Mouse (Mus musculus) heart, embryonic 12.5 days (tissue): ENCODE measurements around the gene Fam155a. TPM values are rescaled to one million over a fixed set of nuclear protein-coding genes. Genes with fewer than 3 reads are reported as not detected.

ENCODE experiments used
- ATAC-seq: fragments of 200-750 bp; cut with Nextera tagmentation; 2 replicates; pipeline ENCODE4 v1.8.0; 2017; ENCODE audit warnings: moderate TSS enrichment, moderate library complexity; ENCODE audit not compliant: insufficient number of reproducible peaks, low FRiP score
- H3K27ac ChIP-seq: fragments of 300-500 bp; sonication (generic); 2 replicates; pipeline ENCODE4 v1.5.1; 2016; ENCODE audit warnings: mild to moderate bottlenecking, moderate library complexity; ENCODE audit not compliant: poor library complexity, severe bottlenecking
- H3K27me3 ChIP-seq: fragments of 300-500 bp; sonication (generic); replicated peaks from 2 replicates; pipeline ENCODE4 v1.6.1; 2016; ENCODE audit warnings: mild to moderate bottlenecking, moderate library complexity
- H3K36me3 ChIP-seq: fragments of 300-500 bp; sonication (generic); 2 replicates; pipeline ENCODE4 v1.6.1; 2016; ENCODE audit warnings: mild to moderate bottlenecking, moderate library complexity
- H3K4me1 ChIP-seq: fragments of 300-500 bp; sonication (generic); replicated peaks from 2 replicates; pipeline ENCODE4 v1.6.1; 2016; ENCODE audit warnings: mild to moderate bottlenecking
- H3K4me2 ChIP-seq: fragments of 300-500 bp; sonication (generic); 2 replicates; pipeline ENCODE4 v1.6.1; 2016; ENCODE audit warnings: mild to moderate bottlenecking, moderate library complexity
- H3K4me3 ChIP-seq: fragments of 300-500 bp; sonication (generic); 2 replicates; pipeline ENCODE4 v1.5.1; 2016; ENCODE audit warnings: mild to moderate bottlenecking
- H3K9ac ChIP-seq: fragments of 300-500 bp; sonication (generic); 2 replicates; pipeline ENCODE4 v1.6.1; 2016; ENCODE audit warnings: mild to moderate bottlenecking, moderate library complexity
- H3K9me3 ChIP-seq: fragments of 300-500 bp; sonication (generic); replicated peaks from 2 replicates; pipeline ENCODE4 v1.6.1; 2016; ENCODE audit warnings: mild to moderate bottlenecking, moderate library complexity
- WGBS: fragments of 180-500 bp; shearing (Covaris S2); methylation state at CpG from one replicate; pipeline ENCODE4 v1.1.7; 2016; 5-methylcytosine and 5-hydroxymethylcytosine counted together
- polyA plus RNA-seq: library from polyadenylated mRNA; unstranded; fragments of >200 nt; fragmentation: Nextera tagmentation; extraction: Ambion mirVana; gene quantifications from 2 replicates; pipeline ENCODE4 v1.2.1, GENCODE M21; 2016

Gene Fam155a
- polyA plus RNA-seq, 1 experiment from 2014 or later, result 0.18 TPM

DNA sequence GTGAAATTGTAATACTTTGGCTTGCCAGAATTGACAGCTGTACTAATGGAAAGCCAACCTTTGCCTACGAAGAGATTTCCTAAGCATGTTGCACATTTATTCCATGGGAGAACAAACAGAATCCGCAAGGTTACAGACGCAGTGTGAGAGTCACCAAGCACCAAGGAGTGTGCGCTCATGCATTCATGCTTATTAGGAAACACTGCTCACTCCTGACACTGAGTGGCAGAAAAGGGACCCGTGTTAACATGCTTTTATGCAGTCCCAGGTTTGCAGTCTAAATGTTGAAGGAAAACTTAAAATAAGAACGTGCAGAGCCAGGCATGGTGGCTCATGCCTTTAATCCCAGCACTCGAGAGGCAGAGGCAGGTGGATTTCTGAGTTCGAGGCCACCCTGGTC, 7.2 kb upstream of the Fam155a start:
- 73% methylated on average over 8 of the region's 8 CpGs for WGBS
- Histone ChIP-seq H3K4me2 (no peak overlapping the region), H3K4me3 (no peak overlapping the region), H3K9me3 (no peaks in the 10 kb centered on the region), H3K27ac (no peak overlapping the region), H3K36me3 (no peaks in the 10 kb centered on the region), H3K4me1 (no peaks in the 10 kb centered on the region), H3K27me3 (peaks cover 14% of the 10 kb centered on the region), H3K9ac (no peak overlapping the region)
- no peak for ATAC-seq

DNA sequence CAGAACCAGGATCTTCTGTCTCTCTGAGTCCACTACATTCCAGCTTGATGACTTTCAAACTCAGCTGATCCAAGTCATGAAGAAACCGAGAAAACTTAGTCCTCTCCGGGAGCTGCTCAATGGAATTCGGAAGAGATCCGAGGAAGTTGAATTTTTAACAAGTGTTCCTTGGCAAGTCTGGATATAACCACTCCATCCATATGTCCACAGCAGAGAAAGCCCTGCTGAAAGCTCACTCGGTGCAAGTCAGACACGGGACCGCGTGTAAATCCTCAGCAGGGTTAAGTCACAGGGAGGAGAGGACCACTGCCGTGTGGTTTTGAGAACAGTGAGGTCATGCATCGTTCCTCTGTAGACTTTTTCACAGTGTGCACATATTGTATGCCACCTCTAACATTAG, 5.9 kb upstream of the Fam155a start:
- Histone ChIP-seq H3K4me3 (no peak overlapping the region), H3K4me1 (peaks cover 7% of the 10 kb centered on the region), H3K27ac (no peak overlapping the region), H3K9ac (no peak overlapping the region), H3K4me2 (no peak overlapping the region), H3K36me3 (no peaks in the 10 kb centered on the region), H3K9me3 (no peaks in the 10 kb centered on the region), H3K27me3 (peaks cover 27% of the 10 kb centered on the region)
- WGBS, result 75% methylated on average over 10 of the region's 10 CpGs
- ATAC-seq, result no peak

DNA sequence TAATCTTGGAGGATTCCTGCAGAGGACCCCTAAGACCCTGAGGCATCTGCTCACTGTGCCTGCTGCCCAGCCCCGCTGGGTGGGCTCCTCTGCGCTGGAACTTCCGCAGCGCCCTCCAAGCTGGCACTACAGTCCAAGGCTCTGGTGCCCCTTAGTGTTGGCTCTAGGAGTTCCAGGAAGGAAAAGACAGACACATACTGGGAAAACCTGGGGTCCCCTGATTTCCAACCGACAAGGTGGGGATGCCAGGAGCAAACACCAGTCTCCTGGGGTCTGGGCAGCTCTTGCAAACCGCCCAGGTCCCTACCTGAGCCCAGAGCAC, 1.5 kb upstream of the Fam155a start:
- Histone ChIP-seq H3K4me1 (peaks cover 18% of the 10 kb centered on the region), H3K9ac (no peak overlapping the region), H3K4me3 (peak overlapping the region; percentile 76), H3K9me3 (no peaks in the 10 kb centered on the region; the same call in 1 of the 2 replicates), H3K27ac (no peak overlapping the region), H3K4me2 (peak overlapping the region; percentile 99), H3K36me3 (no peaks in the 10 kb centered on the region), H3K27me3 (peaks cover 54% of the 10 kb centered on the region)
- no peak for ATAC-seq
- WGBS, result 5% methylated on average over 6 of the region's 6 CpGs

DNA sequence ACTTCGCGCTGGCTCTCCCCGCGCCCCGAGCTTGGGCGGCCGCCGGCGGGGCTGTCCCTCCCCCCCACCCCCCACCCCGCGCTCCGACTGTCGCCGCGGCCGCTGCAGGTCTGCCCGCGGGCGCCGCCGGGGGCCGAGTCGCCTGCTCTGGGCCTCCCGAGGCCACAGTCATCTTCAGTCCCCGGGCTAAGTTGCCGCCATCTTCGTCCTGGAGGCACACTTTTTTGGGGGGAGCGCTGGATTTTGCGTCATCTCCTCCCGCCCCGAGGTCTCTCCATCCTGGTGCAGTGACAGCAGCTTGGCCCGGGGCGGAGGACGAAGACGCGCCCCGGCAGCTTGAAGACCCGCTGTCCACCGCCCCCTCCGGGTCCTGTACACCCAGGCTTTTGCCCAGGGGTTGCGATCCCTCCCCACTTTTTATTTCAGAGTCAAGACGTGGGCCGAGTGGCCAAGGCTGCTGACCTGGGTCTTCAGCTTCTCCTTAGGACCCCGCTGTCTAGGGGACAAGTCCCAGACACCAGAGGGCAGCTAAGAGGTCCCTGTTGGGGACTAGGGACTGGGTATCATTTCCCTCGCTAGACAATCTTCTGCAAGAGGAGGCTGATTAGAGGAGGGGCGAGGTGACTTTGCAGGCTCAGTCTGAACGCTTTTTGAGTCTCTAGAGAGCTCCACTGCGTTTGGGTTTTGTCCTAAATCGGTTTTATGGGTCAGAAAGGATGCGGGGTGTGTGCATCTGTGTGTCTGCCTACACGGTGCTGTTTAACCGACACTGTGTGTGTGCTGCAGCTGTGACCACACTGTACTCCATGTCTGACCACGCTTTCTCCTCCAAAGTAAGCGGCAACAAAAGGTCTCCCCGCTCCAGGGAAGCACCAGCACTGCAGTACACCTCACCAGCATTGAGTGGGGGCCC, 901 bp upstream of the Fam155a start:
- Histone ChIP-seq H3K27me3 (peaks cover 54% of the 10 kb centered on the region), H3K27ac (no peak overlapping the region), H3K4me2 (peak overlapping the region; percentile 99), H3K9ac (peak overlapping the region; percentile 52), H3K4me3 (peak overlapping the region; percentile 76), H3K9me3 (no peaks in the 10 kb centered on the region; the same call in 1 of the 2 replicates), H3K36me3 (no peaks in the 10 kb centered on the region), H3K4me1 (peaks cover 18% of the 10 kb centered on the region)
- ATAC-seq, result peak; percentile 45; the same call in 1 of the 2 replicates
- WGBS, result under 1% methylated on average over 53 of the region's 55 CpGs

DNA sequence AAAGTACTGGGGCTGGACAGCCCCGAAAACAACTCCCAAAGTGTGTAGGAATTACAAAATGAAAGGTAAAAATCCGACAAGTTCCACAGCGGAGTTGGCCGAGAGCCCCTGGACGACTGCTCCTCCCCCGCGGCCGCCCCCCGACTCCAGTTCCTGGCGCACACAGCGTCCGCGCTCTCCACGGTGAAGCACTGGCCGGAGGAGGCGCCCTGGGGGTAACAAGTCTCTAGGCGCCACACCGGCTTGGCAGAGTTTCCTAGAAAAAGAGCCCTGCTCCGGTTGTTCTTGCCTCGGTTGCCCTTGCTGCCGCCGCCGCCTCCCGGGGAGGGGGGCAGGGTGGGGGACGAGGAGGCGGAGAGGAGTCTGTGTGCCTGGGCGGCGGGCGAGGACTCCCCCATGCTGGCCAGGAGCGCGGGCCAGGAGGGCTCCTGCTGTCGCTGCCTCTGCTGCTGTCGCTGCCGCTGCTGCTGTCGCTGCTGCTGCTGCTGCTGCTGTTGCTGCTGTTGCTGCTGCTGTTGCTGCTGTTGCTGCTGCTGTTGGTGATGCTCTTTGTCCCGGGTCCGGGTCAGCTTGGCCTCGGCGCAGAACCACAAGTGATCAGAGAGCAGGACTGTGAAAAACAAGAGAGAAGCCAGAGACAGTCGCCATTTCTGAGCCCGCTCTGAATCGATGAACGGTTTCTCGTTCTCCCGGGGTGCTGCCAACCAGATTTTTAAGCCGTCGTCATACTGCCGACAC, 531 bp downstream of the Fam155a start:
- peak overlapping the region; percentile 46; the same call in 1 of the 2 replicates for H3K9ac ChIP-seq
- 1% methylated on average over 48 of the region's 48 CpGs for WGBS
- H3K4me3 ChIP-seq, result peak overlapping the region; percentile 76
- ATAC-seq, result no peak
- H3K4me1 ChIP-seq, result peaks cover 18% of the 10 kb centered on the region
- no peaks in the 10 kb centered on the region for H3K36me3 ChIP-seq
- peak overlapping the region; percentile 99 for H3K4me2 ChIP-seq
- no peaks in the 10 kb centered on the region; the same call in 1 of the 2 replicates for H3K9me3 ChIP-seq
- no peak overlapping the region for H3K27ac ChIP-seq
- H3K27me3 ChIP-seq, result peaks cover 49% of the 10 kb centered on the region

DNA sequence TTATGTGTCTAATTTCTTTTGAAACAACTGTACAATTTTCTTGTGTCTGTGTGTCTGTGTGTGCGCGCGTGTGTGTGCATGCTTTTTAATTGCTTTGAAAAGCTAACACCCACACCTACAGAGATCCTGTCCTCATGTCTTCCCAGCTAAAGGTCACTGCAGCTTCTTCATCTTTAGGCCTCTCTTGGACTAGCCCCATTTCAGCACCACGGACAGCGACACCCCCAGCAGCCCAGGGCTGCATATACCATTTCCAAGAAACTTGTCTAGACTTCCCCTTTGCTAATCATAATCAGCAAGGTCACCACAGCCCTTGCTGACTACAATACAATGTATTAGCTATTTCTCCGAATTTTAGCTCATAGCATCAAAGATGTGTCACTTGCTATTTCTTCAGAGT, 1.9 kb downstream of the Fam155a start:
- 24% methylated on average over 6 of the region's 6 CpGs for WGBS
- Histone ChIP-seq H3K36me3 (no peaks in the 10 kb centered on the region), H3K27me3 (peaks cover 44% of the 10 kb centered on the region), H3K9ac (no peak overlapping the region), H3K27ac (no peak overlapping the region), H3K9me3 (no peaks in the 10 kb centered on the region; the same call in 1 of the 2 replicates), H3K4me2 (no peak overlapping the region), H3K4me1 (peaks cover 18% of the 10 kb centered on the region), H3K4me3 (no peak overlapping the region)
- peak; percentile 57; the same call in 1 of the 2 replicates for ATAC-seq

DNA sequence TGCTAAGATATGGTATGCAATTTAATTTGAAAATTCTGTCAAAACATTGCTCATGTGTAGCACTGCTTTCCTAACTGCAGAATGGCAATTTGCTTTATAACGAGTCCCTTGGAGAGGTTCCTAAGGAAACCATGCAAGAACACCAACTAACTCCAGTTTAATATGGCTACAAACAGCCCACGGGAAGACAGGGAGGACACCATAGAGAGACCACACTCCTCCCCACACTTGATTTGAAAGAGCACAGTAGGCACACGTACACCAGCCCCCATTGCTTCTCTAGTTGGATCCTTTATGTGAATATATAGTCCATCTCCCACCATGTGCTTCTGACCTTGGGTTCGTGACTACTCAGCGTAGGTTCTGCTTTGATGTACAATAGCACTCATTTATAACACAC, 35.8 kb downstream of the Fam155a start:
- Histone ChIP-seq H3K4me3 (no peak overlapping the region), H3K27me3 (no peaks in the 10 kb centered on the region), H3K9me3 (no peaks in the 10 kb centered on the region), H3K9ac (no peak overlapping the region), H3K4me1 (peaks cover 8% of the 10 kb centered on the region), H3K36me3 (no peaks in the 10 kb centered on the region), H3K27ac (no peak overlapping the region), H3K4me2 (no peak overlapping the region)
- WGBS, result 66% methylated on average over 5 of the region's 5 CpGs
- no peak for ATAC-seq

DNA sequence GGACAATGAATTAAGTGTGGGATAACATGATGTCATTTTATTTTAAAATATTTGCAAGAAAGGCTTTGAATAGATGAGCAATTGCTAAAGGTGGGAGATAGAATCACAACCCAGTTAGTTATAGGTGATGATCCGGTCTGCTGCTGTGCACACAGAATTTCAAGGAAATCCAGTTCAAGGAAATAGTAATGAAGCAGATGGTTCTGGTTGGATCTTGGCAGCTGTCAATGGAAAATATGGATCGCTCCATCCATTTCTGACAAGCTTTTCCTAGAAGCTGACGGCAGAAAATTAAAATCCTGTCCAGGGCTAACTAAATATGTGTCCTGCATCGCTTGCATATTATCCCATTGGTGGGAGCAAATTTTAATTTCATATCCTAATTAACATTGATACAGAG, 61.2 kb downstream of the Fam155a start:
- ATAC-seq, result no peak
- H3K9ac ChIP-seq, result no peak overlapping the region
- H3K36me3 ChIP-seq, result no peaks in the 10 kb centered on the region
- 85% methylated on average over 4 of the region's 4 CpGs for WGBS
- H3K4me3 ChIP-seq, result no peak overlapping the region
- no peaks in the 10 kb centered on the region for H3K9me3 ChIP-seq
- no peak overlapping the region for H3K27ac ChIP-seq
- no peaks in the 10 kb centered on the region for H3K27me3 ChIP-seq
- H3K4me2 ChIP-seq, result no peak overlapping the region
- no peaks in the 10 kb centered on the region for H3K4me1 ChIP-seq

DNA sequence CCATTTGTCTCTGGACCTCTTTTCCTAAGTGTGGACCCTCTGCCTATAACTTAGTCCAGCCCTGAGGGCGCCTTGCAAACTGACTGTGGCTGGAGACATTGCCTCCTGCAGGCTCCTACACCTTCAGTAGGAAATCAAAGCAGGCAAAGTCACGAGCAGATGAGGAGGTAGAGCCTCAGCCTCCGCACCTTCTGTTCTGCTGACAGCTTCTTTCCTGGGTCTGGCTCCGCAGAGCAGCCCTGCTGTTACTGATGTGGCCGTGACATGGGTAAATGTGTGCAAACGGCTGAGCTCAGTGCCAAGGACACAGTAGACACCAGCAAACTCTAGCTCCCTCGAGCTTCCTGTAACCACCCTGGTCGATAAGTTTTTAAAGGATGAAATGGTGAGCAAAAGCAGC, 63.5 kb downstream of the Fam155a start:
- WGBS, result 48% methylated on average over 8 of the region's 8 CpGs
- H3K9me3 ChIP-seq, result no peaks in the 10 kb centered on the region

DNA sequence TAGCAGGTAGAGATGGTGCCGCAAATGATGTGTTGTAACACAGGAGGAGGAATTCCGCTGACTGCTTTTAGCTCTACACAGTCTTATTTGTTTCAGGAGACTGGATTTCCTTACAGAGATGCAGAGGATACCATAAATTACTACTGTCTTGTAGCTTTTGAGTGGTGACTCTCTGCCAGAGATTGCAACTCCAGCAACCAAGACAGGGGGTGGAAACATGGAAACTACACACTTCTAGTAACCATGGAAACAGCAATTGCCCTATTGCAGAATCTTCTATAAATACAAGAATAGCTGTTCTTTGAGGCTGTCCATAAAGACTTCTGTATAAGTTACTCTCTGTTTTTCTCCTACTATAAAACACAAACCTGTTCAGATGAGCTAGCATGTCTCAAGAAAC, 76.2 kb downstream of the Fam155a start:
- 88% methylated on average over 2 of the region's 2 CpGs for WGBS
- no peak overlapping the region for H3K4me3 ChIP-seq
- H3K9me3 ChIP-seq, result no peaks in the 10 kb centered on the region
- no peaks in the 10 kb centered on the region for H3K27me3 ChIP-seq
- H3K4me1 ChIP-seq, result no peaks in the 10 kb centered on the region
- no peak overlapping the region for H3K27ac ChIP-seq
- H3K36me3 ChIP-seq, result no peaks in the 10 kb centered on the region
- no peak overlapping the region for H3K4me2 ChIP-seq
- no peak for ATAC-seq
- no peak overlapping the region for H3K9ac ChIP-seq

More for the DNA sequence above, 63.5 kb downstream of the Fam155a start:
- Histone ChIP-seq H3K27ac (no peak overlapping the region), H3K9ac (no peak overlapping the region), H3K36me3 (no peaks in the 10 kb centered on the region), H3K4me1 (no peaks in the 10 kb centered on the region), H3K4me2 (no peak overlapping the region), H3K27me3 (no peaks in the 10 kb centered on the region), H3K4me3 (no peak overlapping the region)
- ATAC-seq, result no peak

DNA sequence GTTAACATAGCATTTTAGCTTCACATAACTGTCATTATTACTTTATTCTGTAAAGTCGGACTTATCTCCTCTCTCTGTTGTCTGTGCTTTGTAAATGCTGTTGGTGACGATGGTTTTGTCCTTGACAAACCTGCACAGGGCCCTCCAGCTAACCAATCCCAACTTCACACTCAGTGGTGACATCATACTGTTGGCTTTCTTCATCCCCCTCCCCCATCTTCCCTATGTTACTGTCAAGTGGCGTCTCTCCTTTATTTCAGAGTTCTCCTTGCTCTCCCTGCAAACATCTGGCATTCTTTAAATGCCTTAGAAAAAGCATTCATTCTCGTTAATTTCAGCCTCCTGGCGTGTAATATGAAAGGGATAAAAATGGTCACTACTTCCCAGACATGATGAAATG, 78.6 kb downstream of the Fam155a start:
- no peak overlapping the region for H3K9ac ChIP-seq
- no peaks in the 10 kb centered on the region for H3K36me3 ChIP-seq
- no peak overlapping the region for H3K27ac ChIP-seq
- H3K4me1 ChIP-seq, result no peaks in the 10 kb centered on the region
- H3K4me2 ChIP-seq, result 0 out of 2 replicates have a peak overlapping the region, but pooled peaks have one; percentile 10
- no peaks in the 10 kb centered on the region for H3K9me3 ChIP-seq
- H3K4me3 ChIP-seq, result no peak overlapping the region
- H3K27me3 ChIP-seq, result no peaks in the 10 kb centered on the region
- WGBS, result 39% methylated on average over 5 of the region's 5 CpGs
- ATAC-seq, result no peak
